Mouse (Mus musculus): ENCODE data around the gene Sart1.

DNA sequence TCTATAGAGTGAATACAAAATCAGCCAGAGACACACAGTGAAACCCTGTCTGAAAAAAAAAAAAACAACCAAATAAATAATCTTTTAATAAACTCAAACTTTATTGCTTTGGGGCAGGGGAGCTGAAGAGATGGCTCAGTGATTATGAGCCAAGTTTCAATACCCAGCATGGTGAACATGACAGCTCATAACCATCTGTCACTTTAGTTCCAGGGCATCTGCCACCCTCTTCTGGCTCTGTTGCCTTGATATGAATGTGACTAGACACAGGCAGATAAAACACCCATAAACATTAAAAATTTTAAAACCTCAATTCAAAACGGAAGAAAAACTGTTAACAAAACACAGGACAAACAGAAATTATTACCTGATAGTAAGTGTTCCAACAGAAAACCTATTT, 11.1 kb downstream of the Sart1 start:
- TF ChIP-seq CTCF (conservative IDR thresholded peaks at IDR 0.05; ENCODE audit: low read length) (no peak), POU5F1 (IDR thresholded peaks at IDR 0.05; ENCODE audit: borderline replicate concordance, low read length) (no peak), NANOG (IDR thresholded peaks at IDR 0.05; ENCODE audit: borderline replicate concordance, low read length) (no peak)

All from E14TG2a.4 (cell line).